Mouse (Mus musculus): Measurements from ENCODE around the gene Phlda1. TPM values are rescaled to one million over a fixed set of nuclear protein-coding genes. Genes with fewer than 3 reads are reported as not detected.

The Phlda1 gene
- total RNA-seq, 2 experiments from 2014 or later, result 3.3 to 3.4 TPM

- DNase-seq, result no peak
- intact Hi-C loops (cut with DNase I), result no loop called here
These were observed 15.6 kb downstream of the Phlda1 start for GRCm38 (mm10) chr10:111521636-111522035.

GRCm38 (mm10) chr10:111522230-111522629, 16.1 kb downstream of the Phlda1 start:
- no peak for DNase-seq
- intact Hi-C loops (cut with DNase I), result no loop called here

GRCm38 (mm10) chr10:111523894-111524293, 17.8 kb downstream of the Phlda1 start:
- intact Hi-C loops (cut with DNase I), result no loop called here
- no peak for DNase-seq

- intact Hi-C loops (cut with DNase I), result no loop called here
- DNase-seq, result no peak
These were observed 21.0 kb downstream of the Phlda1 start for GRCm38 (mm10) chr10:111527057-111527456.

GRCm38 (mm10) chr10:111527613-111528012, 21.5 kb downstream of the Phlda1 start:
- intact Hi-C loops (cut with DNase I), result no loop called here
- no peak for DNase-seq

- DNase-seq, result no peak
- intact Hi-C loops (cut with DNase I), result no loop called here
These were observed 22.2 kb downstream of the Phlda1 start for GRCm38 (mm10) chr10:111528283-111528682.

GRCm38 (mm10) chr10:111530398-111530797, 24.3 kb downstream of the Phlda1 start:
- DNase-seq, result no peak
- intact Hi-C loops (cut with DNase I), result no loop called here

GRCm38 (mm10) chr10:111534691-111535090, 28.6 kb downstream of the Phlda1 start:
- intact Hi-C loops (cut with DNase I), result no loop called here
- DNase-seq, result no peak

- intact Hi-C loops (cut with DNase I), result no loop called here
These were observed 31.3 kb downstream of the Phlda1 start for GRCm38 (mm10) chr10:111537410-111537809.

GRCm38 (mm10) chr10:111539724-111540324, 33.7 kb downstream of the Phlda1 start:
- intact Hi-C loops (cut with DNase I), result no loop called here

More at GRCm38 (mm10) chr10:111537410-111537809, 31.3 kb downstream of the Phlda1 start:
- no peak for DNase-seq

GRCm38 (mm10) chr10:111540678-111541077, 34.6 kb downstream of the Phlda1 start:
- intact Hi-C loops (cut with DNase I), result no loop called here
- DNase-seq, result no peak

More at GRCm38 (mm10) chr10:111539724-111540324, 33.7 kb downstream of the Phlda1 start:
- peak in 1 of 2 experiments; percentile 31 for DNase-seq

GRCm38 (mm10) chr10:111543106-111543505, 37.0 kb downstream of the Phlda1 start:
- DNase-seq, result no peak
- intact Hi-C loops (cut with DNase I), result no loop called here

GRCm38 (mm10) chr10:111543781-111544260, 37.7 kb downstream of the Phlda1 start:
- no peak for DNase-seq
- intact Hi-C loops (cut with DNase I), result no loop called here

GRCm38 (mm10) chr10:111544311-111544710, 38.2 kb downstream of the Phlda1 start:
- DNase-seq, result no peak
- intact Hi-C loops (cut with DNase I), result no loop called here

GRCm38 (mm10) chr10:111545648-111546047, 39.6 kb downstream of the Phlda1 start:
- intact Hi-C loops (cut with DNase I), result loop anchor here (5.0 kb wide), 1 partner anchor 38 kb away; the partner anchor contains the start of gene Phlda1
- no peak for DNase-seq

GRCm38 (mm10) chr10:111547881-111548372, 41.8 kb downstream of the Phlda1 start:
- peak in 1 of 2 experiments; percentile 12 for DNase-seq

GRCm38 (mm10) chr10:111550075-111550695, 44.1 kb downstream of the Phlda1 start:
- intact Hi-C loops (cut with DNase I), result no loop called here
- DNase-seq, result peak; percentile 57 to 68

More at GRCm38 (mm10) chr10:111547881-111548372, 41.8 kb downstream of the Phlda1 start:
- intact Hi-C loops (cut with DNase I), result loop anchor here (5.0 kb wide), 1 partner anchor 41 kb away; the partner anchor contains the start of gene Phlda1

- DNase-seq, result no peak
- intact Hi-C loops (cut with DNase I), result no loop called here
These were observed 47.6 kb downstream of the Phlda1 start for GRCm38 (mm10) chr10:111553695-111554094.

GRCm38 (mm10) chr10:111554651-111555050, 48.6 kb downstream of the Phlda1 start:
- intact Hi-C loops (cut with DNase I), result no loop called here

GRCm38 (mm10) chr10:111558211-111558610, 52.1 kb downstream of the Phlda1 start:
- DNase-seq, result no peak
- intact Hi-C loops (cut with DNase I), result no loop called here

More at GRCm38 (mm10) chr10:111554651-111555050, 48.6 kb downstream of the Phlda1 start:
- no peak for DNase-seq

Data from gastrocnemius, postnatal 36 days (tissue).